26 mouse cellular contexts compared by ENCODE assay signal in the genomic region with DNA sequence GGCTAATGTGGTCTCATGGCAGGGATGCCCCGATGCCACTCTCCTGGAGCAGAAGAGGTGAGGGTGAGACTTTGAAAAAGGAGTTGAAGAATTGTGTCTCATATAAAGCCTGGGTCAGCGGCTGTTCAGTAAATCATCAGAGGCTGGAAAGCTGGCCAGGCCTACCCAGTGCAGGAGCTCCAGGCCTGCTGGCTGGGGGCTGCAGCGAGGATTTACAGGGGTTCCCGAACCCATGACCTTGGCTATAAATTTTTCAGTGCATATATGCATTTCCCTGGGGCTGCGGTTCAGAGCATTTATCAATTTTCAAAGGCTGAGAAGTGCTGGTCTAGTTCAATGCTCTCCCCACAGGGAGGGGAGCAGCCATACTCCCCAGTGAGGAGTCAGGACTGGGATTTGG.
DNase-seq lines count a peak whose midpoint lies in the region; ATAC-seq and TF ChIP-seq lines count a peak whose summit lies in the region.
"Had no signal": no experiment of that assay in that cellular context is flagged by ENCODE, and none has a peak within 500 bp of the region (broad histone marks: within the 10 kb centered on the region; RNA-seq: fewer than 3 reads in every experiment).

No protein-coding gene starts in this region.

- no peak for TF ChIP-seq POLR2A in lung, adult 2 months (IDR thresholded peaks at IDR 0.05; ENCODE audit: borderline replicate concordance, extremely low read depth, low read depth, low read length)

- peak; percentile 71 for ATAC-seq in kidney, embryonic 15.5 days (replicated peaks; ENCODE audit: low FRiP score)
- ATAC-seq in midbrain, embryonic 16.5 days, result no peak
- ATAC-seq in midbrain, embryonic 11.5 days (ENCODE audit: low FRiP score), result no peak
- ATAC-seq in neural tube, embryonic 13.5 days (ENCODE audit: low read depth), result no peak
- ATAC-seq: activated CD4-positive, CD25-positive, alpha-beta regulatory T cell, adult 4 months; forebrain, postnatal 0 days; intestine, embryonic 15.5 days had no signal

- H3K4me3 ChIP-seq in kidney, embryonic 15.5 days (replicated peaks), result no peak overlapping the region
- no peak overlapping the region for H3K4me3 ChIP-seq in midbrain, embryonic 16.5 days (ENCODE audit: low read depth, low read length)
- H3K4me3 ChIP-seq in midbrain, embryonic 11.5 days (ENCODE audit: low read depth, low read length), result no peak overlapping the region
- H3K4me3 ChIP-seq in neural tube, embryonic 13.5 days, result no peak overlapping the region
- no peak overlapping the region for H3K4me3 ChIP-seq in lung, adult 2 months (replicated peaks; ENCODE audit: extremely low read depth, low read depth, low read length)
- H3K4me3 ChIP-seq: forebrain, embryonic 10.5 days; intestine, embryonic 15.5 days; left cerebral cortex, adult 2 months; liver, embryonic 15.5 days had no signal

- H3K36me3 ChIP-seq in kidney, embryonic 15.5 days, result no peaks in the 10 kb centered on the region
- H3K36me3 ChIP-seq in midbrain, embryonic 16.5 days (ENCODE audit: control insufficient read depth, insufficient read depth, low read length), result no peaks in the 10 kb centered on the region
- H3K36me3 ChIP-seq in midbrain, embryonic 11.5 days (ENCODE audit: control insufficient read depth, insufficient read depth, low read length), result no peaks in the 10 kb centered on the region
- H3K36me3 ChIP-seq in neural tube, embryonic 13.5 days, result no peaks in the 10 kb centered on the region
- H3K36me3 ChIP-seq: forebrain, embryonic 10.5 days; intestine, embryonic 15.5 days; liver, embryonic 15.5 days had no signal

- peak; percentile 32 for DNase-seq in embryo, embryonic 10 days (ENCODE audit: low spot score)
- no peak for DNase-seq in embryo, embryonic 9.5 days (ENCODE audit: extremely low spot score)
- no peak for DNase-seq in kidney, postnatal 25 days
- no peak for DNase-seq in midbrain, embryonic 11.5 days (ENCODE audit: low spot score, missing footprints)
- no peak for DNase-seq in lung, adult 2 months
- DNase-seq: adrenal gland, postnatal 10 days; cerebellum, adult 2 months; cerebellum, postnatal 25 days; forebrain, postnatal 0 days; gastrocnemius, postnatal 14 days; heart, adult 11 months; left cerebral cortex, postnatal 4 days; liver; lung, postnatal 4 days; right cerebral cortex, postnatal 25 days; spleen, adult 18-20 months; thymus, postnatal 14 days had no signal

- WGBS in kidney, embryonic 15.5 days, result 31% methylated on average over 5 of the region's 5 CpGs
- WGBS in midbrain, embryonic 16.5 days, result 82% methylated on average over 5 of the region's 5 CpGs
- WGBS in midbrain, embryonic 11.5 days, result 83% methylated on average over 5 of the region's 5 CpGs
- 17% methylated on average over 5 of the region's 5 CpGs for WGBS in neural tube, embryonic 13.5 days
- 87% methylated on average over 5 of the region's 5 CpGs for WGBS in lung, adult 2 months

- H3K27me3 ChIP-seq in kidney, embryonic 15.5 days, result peaks cover 53% of the 10 kb centered on the region
- H3K27me3 ChIP-seq in midbrain, embryonic 16.5 days (ENCODE audit: control insufficient read depth, insufficient read depth, low read depth, low read length), result no peaks in the 10 kb centered on the region
- no peaks in the 10 kb centered on the region; the same call in 1 of the 2 replicates for H3K27me3 ChIP-seq in midbrain, embryonic 11.5 days (ENCODE audit: control insufficient read depth, insufficient read depth, low read length)
- no peaks in the 10 kb centered on the region for H3K27me3 ChIP-seq in neural tube, embryonic 13.5 days
- H3K27me3 ChIP-seq: intestine, embryonic 15.5 days had no signal

- no peak overlapping the region for H3K27ac ChIP-seq in kidney, embryonic 15.5 days
- H3K27ac ChIP-seq in midbrain, embryonic 16.5 days (ENCODE audit: low read length), result no peak overlapping the region
- no peak overlapping the region for H3K27ac ChIP-seq in midbrain, embryonic 11.5 days (ENCODE audit: low read depth, low read length)
- peak overlapping the region; percentile 10; the same call in 1 of the 2 replicates for H3K27ac ChIP-seq in neural tube, embryonic 13.5 days (replicated peaks)
- H3K27ac ChIP-seq: intestine, embryonic 15.5 days; left cerebral cortex, adult 2 months; liver, embryonic 15.5 days had no signal

- no peak overlapping the region for H3K4me2 ChIP-seq in kidney, embryonic 15.5 days
- H3K4me2 ChIP-seq in midbrain, embryonic 16.5 days (ENCODE audit: low read length), result no peak overlapping the region
- H3K4me2 ChIP-seq in midbrain, embryonic 11.5 days, result no peak overlapping the region
- H3K4me2 ChIP-seq in neural tube, embryonic 13.5 days, result no peak overlapping the region
- H3K4me2 ChIP-seq: heart, embryonic 11.5 days; intestine, embryonic 15.5 days; liver, embryonic 15.5 days had no signal

- TF ChIP-seq CTCF in lung, adult 2 months (IDR thresholded peaks at IDR 0.05; ENCODE audit: insufficient read depth, low read length), result no peak

- peaks cover 31% of the 10 kb centered on the region for H3K4me1 ChIP-seq in kidney, embryonic 15.5 days
- H3K4me1 ChIP-seq in midbrain, embryonic 16.5 days (ENCODE audit: control insufficient read depth, insufficient read depth, low read length), result peaks cover 20% of the 10 kb centered on the region
- H3K4me1 ChIP-seq in midbrain, embryonic 11.5 days (ENCODE audit: control insufficient read depth, insufficient read depth, low read length), result peaks cover 12% of the 10 kb centered on the region
- peaks cover 58% of the 10 kb centered on the region for H3K4me1 ChIP-seq in neural tube, embryonic 13.5 days (replicated peaks)
- no peaks in the 10 kb centered on the region for H3K4me1 ChIP-seq in lung, adult 2 months (ENCODE audit: control insufficient read depth, insufficient read depth, low read length)
- H3K4me1 ChIP-seq: liver, embryonic 15.5 days had no signal

- no peak overlapping the region for H3K9ac ChIP-seq in kidney, embryonic 15.5 days
- H3K9ac ChIP-seq in midbrain, embryonic 16.5 days (ENCODE audit: low read depth, low read length), result 0 out of 2 replicates have a peak overlapping the region, but pooled peaks have one; percentile 30
- no peak overlapping the region for H3K9ac ChIP-seq in midbrain, embryonic 11.5 days (ENCODE audit: low read length)
- no peak overlapping the region for H3K9ac ChIP-seq in neural tube, embryonic 13.5 days
- H3K9ac ChIP-seq: forebrain, postnatal 0 days; intestine, embryonic 15.5 days; liver, embryonic 15.5 days had no signal

- no peaks in the 10 kb centered on the region for H3K9me3 ChIP-seq in kidney, embryonic 15.5 days (replicated peaks)
- no peaks in the 10 kb centered on the region for H3K9me3 ChIP-seq in midbrain, embryonic 16.5 days (replicated peaks; ENCODE audit: control insufficient read depth, low read length, poor library complexity, severe bottlenecking)
- H3K9me3 ChIP-seq in midbrain, embryonic 11.5 days (ENCODE audit: control insufficient read depth, low read length), result no peaks in the 10 kb centered on the region
- no peaks in the 10 kb centered on the region for H3K9me3 ChIP-seq in neural tube, embryonic 13.5 days
- H3K9me3 ChIP-seq: forebrain, embryonic 10.5 days; intestine, embryonic 15.5 days; liver, embryonic 15.5 days had no signal
